Mouse (Mus musculus) gastrocnemius, adult 2 months (tissue): ENCODE measurements around the gene Kcnd3. TPM values are rescaled to one million over a fixed set of nuclear protein-coding genes. Genes with fewer than 3 reads are reported as not detected.
A peak's percentile ranks its signal among the peaks of the same experiment; 100 is the strongest.

ENCODE experiments used
- DNase-seq: peaks from one replicate; pipeline ENCODE4 v3.0.0; 2022
- H3K27ac ChIP-seq: fragments of 200-600 bp; 2 replicates; pipeline ENCODE4 v1.8.1; 2022; ENCODE audit warnings: mild to moderate bottlenecking
- H3K4me3 ChIP-seq: fragments of 200-600 bp; 2 replicates; pipeline ENCODE4 v1.8.1; 2022; ENCODE audit warnings: mild to moderate bottlenecking, moderate library complexity
- CTCF ChIP-seq: fragments of 200-600 bp; IDR thresholded peaks from 2 replicates; pipeline ENCODE4 v1.8.1; 2022; ENCODE audit warnings: antibody characterized with exemption, mild to moderate bottlenecking, moderate library complexity
- intact Hi-C: fragments of 180-260 bp; cut with DNase I; formaldehyde crosslinking; loops from one replicate; pipeline ENCODE4 v1.15.1; 2025
- total RNA-seq, 2 experiments: library from RNA; stranded (reverse); gene quantifications; 2 replicates each; pipeline ENCODE4 v1.2.3; 2021

The Kcnd3 gene
- total RNA-seq, 2 experiments from 2014 or later: 0.05 to 0.08 TPM

GRCm38 (mm10) chr3:105706366-105707020, 254.4 kb downstream of the Kcnd3 start:
- Histone ChIP-seq H3K27ac (peak overlapping the region; percentile 92), H3K4me3 (peak overlapping the region; percentile 81)
- peak; percentile 38 for DNase-seq
- intact Hi-C loops: no loop called here
- no peak for TF ChIP-seq CTCF

DNA sequence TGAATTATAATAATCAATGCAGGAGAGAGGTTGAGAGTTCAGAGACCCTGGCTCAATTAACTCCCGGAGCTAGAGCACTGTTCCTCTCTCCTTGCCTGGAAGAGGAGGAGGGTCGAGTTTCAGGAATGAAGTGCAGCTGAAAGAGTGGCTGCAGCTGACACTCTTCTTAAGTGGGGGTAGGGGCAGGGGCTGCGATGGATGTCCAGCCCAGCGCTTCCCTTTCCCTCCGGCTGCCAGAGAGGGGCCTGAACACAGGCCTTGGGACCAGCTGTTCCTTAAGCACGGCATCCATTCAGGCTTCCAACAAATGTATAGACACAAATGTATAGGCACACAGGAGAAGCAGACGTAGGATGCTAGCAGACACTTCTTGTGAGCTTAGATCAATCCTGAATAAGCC, 255.5 kb downstream of the Kcnd3 start:
- intact Hi-C loops: no loop called here
- TF ChIP-seq CTCF: no peak
- Histone ChIP-seq H3K4me3 (peak overlapping the region; percentile 41), H3K27ac (peak overlapping the region; percentile 92)
- no peak for DNase-seq

GRCm38 (mm10) chr3:105710246-105710645, 258.1 kb downstream of the Kcnd3 start:
- H3K4me3 ChIP-seq: no peak overlapping the region
- intact Hi-C loops: no loop called here
- DNase-seq: peak; percentile 36
- TF ChIP-seq CTCF: no peak
- H3K27ac ChIP-seq: peak overlapping the region; percentile 93

DNA sequence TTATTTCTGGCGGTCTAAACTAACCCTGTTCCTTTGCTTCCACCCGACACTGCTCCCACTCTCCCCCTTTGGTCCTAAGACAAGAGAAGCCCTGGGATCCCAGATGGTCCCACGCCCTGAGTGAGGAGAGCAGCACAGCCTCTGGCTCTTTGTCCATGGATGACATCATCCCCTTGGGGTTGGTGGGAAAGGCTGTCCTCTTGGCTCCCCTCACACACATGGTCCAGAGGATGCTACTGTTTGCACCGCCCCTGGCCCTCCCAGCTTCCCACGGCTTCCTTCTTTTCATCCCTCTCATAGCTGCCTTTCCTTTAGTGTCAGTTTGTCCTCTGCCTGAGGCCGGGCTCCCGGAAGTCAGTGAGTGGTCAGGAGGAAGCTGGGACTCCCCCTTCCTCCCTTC, 259.6 kb downstream of the Kcnd3 start:
- Histone ChIP-seq H3K27ac (peak overlapping the region; percentile 93), H3K4me3 (no peak overlapping the region)
- TF ChIP-seq CTCF: no peak
- peak; percentile 83 for DNase-seq
- intact Hi-C loops: no loop called here

DNA sequence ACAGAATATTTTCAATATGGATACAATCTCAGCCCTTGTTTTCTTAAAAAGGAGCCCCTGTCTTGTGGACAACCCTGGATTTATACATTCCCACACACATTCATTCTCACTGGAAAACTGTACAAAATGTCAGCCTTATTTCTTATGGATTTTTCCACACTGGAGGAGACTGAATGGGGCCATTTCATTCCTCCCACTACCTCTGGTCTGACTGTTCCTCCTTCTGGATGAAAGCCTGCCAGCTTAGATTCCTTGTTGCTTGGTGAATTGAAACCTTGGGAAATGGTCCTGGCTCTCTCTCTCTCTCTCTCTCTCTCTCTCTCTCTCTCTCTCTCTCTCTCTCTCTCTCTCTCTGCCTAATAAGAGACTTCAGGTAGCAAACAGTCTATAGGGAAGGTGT, 260.7 kb downstream of the Kcnd3 start:
- no peak for DNase-seq
- peak overlapping the region; percentile 93 for H3K27ac ChIP-seq
- intact Hi-C loops: no loop called here
- no peak overlapping the region for H3K4me3 ChIP-seq
- no peak for TF ChIP-seq CTCF

- intact Hi-C loops: loop anchor here (1.0 kb wide), 1 partner anchor 9 kb away; no protein-coding TSS in a partner anchor
- peak overlapping the region; percentile 54 for H3K4me3 ChIP-seq
- DNase-seq: peak; percentile 79
- TF ChIP-seq CTCF: no peak
- peak overlapping the region; percentile 93 for H3K27ac ChIP-seq
Observed at GRCm38 (mm10) chr3:105714091-105714819, 262.1 kb downstream of the Kcnd3 start.

DNA sequence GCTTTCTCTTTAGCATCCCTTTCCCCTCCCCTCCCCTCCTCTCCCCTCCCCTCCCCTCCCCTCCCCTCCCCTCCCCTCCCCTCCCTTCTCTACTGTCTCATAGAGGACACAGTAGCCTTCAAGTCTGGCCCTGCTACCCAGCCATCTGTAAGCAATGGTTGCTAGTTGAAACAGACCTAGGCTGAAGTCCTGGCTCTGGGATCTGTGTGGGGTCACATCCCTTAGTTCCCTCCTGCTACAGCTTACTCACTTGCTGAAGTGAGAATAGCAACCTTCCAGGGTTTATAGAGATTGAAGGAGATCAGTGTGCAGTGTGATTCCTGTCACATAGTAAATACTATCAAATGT, 262.7 kb downstream of the Kcnd3 start:
- Histone ChIP-seq H3K4me3 (no peak overlapping the region), H3K27ac (peak overlapping the region; percentile 93)
- no peak for TF ChIP-seq CTCF
- DNase-seq: no peak
- intact Hi-C loops: loop anchor here (1.0 kb wide), 1 partner anchor 9 kb away; no protein-coding TSS in a partner anchor

- intact Hi-C loops: no loop called here
- Histone ChIP-seq H3K4me3 (peak overlapping the region; percentile 9; the same call in 1 of the 2 replicates), H3K27ac (peak overlapping the region; percentile 93)
- TF ChIP-seq CTCF: no peak
- peak; percentile 56 for DNase-seq
Observed at GRCm38 (mm10) chr3:105716353-105717000, 264.3 kb downstream of the Kcnd3 start.

DNA sequence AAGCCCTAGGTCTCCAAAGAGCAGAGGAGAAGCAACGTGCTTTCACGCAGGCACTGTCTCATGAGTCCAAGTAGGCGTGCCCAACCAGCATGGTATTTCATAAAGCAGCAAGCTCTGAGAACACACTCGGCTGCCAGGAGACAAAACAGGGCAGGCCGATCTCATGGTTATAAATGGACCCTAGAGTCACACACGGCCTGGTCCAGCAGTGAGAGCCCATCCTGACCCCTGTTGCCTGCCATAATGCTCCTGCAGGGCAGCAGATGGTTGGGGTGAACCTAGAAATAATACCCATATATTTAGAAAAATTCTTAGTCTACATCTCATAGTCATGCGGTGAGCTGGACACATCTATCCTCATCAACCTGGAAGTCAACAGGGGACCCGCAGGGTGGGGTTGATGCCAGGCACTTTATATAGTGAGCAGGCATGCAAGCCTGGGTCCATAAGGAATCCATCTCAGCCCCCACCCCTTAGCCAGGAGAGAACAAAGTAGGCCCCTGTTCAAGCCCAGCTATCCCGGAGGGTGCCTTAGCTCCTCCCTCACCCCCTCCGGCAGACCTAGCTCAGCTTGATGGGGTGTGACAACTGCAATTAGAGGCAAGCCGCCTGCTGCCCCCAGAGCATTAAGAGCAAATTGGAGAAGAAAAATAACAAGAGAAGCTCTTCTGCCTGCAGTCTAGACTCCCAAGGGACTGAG, 265.9 kb downstream of the Kcnd3 start:
- DNase-seq: peak; percentile 75
- Histone ChIP-seq H3K27ac (peak overlapping the region; percentile 75), H3K4me3 (no peak overlapping the region)
- no peak for TF ChIP-seq CTCF
- intact Hi-C loops: loop anchor here (2.0 kb wide), 1 partner anchor 15 kb away; no protein-coding TSS in a partner anchor

- DNase-seq: no peak
- TF ChIP-seq CTCF: peak; percentile 3; the same call in 1 of the 2 replicates
- peak overlapping the region; percentile 75 for H3K27ac ChIP-seq
- intact Hi-C loops: loop anchor here (2.0 kb wide), 1 partner anchor 16 kb away; no protein-coding TSS in a partner anchor
- H3K4me3 ChIP-seq: no peak overlapping the region
Observed at GRCm38 (mm10) chr3:105718746-105719145, 266.6 kb downstream of the Kcnd3 start.

DNA sequence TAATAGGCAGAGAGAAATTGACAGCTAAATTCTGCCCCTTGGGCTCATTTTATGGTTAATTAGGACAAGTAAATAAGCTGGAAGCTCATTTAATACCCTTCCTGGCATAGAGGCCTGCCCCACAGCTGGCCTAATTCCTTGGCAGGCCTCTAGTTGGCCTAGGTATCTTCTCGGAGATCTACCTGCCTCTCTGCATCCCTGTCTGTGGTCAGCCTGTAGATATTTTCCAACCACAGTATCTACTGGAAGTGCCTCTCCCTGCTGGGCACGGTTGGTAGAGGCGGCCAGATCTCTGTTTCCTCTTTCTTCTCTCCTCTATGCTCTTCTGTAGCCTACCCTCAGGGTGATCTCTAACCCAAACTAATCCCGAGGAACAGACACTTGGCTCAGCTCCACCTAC, 267.8 kb downstream of the Kcnd3 start:
- no peak for DNase-seq
- Histone ChIP-seq H3K4me3 (no peak overlapping the region), H3K27ac (no peak overlapping the region)
- no peak for TF ChIP-seq CTCF
- intact Hi-C loops: loop anchor here (2.0 kb wide), 1 partner anchor 17 kb away; no protein-coding TSS in a partner anchor

DNA sequence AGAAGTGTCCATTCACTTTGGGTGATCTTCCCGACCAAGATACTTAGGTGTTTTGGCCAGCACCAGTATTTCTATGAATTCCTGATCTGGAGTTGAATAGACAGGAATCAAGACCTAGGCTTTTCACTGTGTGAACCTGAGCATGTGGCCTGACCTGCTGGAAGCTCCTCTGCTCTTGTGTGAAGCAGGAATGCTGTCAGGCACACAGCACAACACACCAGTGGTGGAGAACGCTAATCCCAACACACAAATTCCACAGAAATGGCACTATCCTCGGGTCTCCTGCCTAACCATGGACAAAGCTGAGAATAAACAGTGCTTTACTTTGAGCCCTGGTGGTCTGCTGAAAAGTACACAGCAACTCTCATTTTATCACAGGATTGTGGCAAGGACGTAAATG, 268.4 kb downstream of the Kcnd3 start:
- Histone ChIP-seq H3K27ac (no peak overlapping the region), H3K4me3 (no peak overlapping the region)
- intact Hi-C loops: no loop called here
- no peak for TF ChIP-seq CTCF
- DNase-seq: no peak
